Mouse (Mus musculus) E14TG2a.4 (cell line): ENCODE data around the gene Pnpla5.

Experiments
- H3K27me3 ChIP-seq: 2 replicates; pipeline ENCODE4 v1.6.1; 2014; ENCODE audit warnings: low read length, control low read depth; ENCODE audit not compliant: insufficient read depth
- H3K36me3 ChIP-seq: 2 replicates; pipeline ENCODE4 v1.6.1; 2014; ENCODE audit warnings: low read length, control low read depth; ENCODE audit not compliant: insufficient read depth
- H3K4me1 ChIP-seq: replicated peaks from 2 replicates; pipeline ENCODE4 v1.6.1; 2014; ENCODE audit warnings: low read depth, low read length, control low read depth
- H3K4me3 ChIP-seq: replicated peaks from 2 replicates; pipeline ENCODE4 v1.5.1; 2014; ENCODE audit warnings: mild to moderate bottlenecking, low read length
- H3K9me3 ChIP-seq: 2 replicates; pipeline ENCODE4 v1.6.1; 2014; ENCODE audit warnings: low read length, control low read depth
- CTCF ChIP-seq: conservative IDR thresholded peaks from 2 replicates; pipeline ENCODE4 v1.5.1; 2014; ENCODE audit warnings: low read length
- NANOG ChIP-seq: IDR thresholded peaks from 2 replicates; pipeline ENCODE4 v1.6.1; 2014; ENCODE audit warnings: borderline replicate concordance, low read length, mixed read lengths
- POU5F1 ChIP-seq: IDR thresholded peaks from 2 replicates; pipeline ENCODE4 v1.6.1; 2014; ENCODE audit warnings: low read length, borderline replicate concordance

The Pnpla5 gene

DNA sequence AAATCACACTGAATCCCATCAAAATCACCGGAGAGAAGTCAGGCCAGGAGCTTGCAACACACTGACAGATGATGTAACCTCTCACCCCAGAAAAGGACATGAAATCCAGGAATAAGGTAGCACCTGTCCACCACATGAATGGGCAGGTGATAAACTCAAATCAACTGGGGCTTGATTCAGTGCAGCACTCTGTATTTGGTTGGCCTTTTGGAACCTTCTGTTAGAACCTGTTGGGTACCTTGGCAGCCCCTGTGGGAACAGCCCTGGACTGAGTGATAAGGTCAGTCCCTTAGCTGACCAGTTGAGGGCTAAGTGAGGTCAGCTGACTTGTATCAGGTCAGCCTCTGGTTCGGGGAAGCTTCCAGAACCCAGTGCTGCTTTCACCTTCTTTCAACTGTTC is 33.2 kb upstream of the Pnpla5 start:
- Histone ChIP-seq H3K36me3 (no peaks in the 10 kb centered on the region), H3K9me3 (peaks cover 58% of the 10 kb centered on the region), H3K27me3 (no peaks in the 10 kb centered on the region), H3K4me1 (0 out of 2 replicates have a peak, but pooled peaks cover 3% of the 10 kb centered on the region), H3K4me3 (no peak overlapping the region)
- no peak for TF ChIP-seq NANOG
- TF ChIP-seq POU5F1, result no peak
- no peak for TF ChIP-seq CTCF

DNA sequence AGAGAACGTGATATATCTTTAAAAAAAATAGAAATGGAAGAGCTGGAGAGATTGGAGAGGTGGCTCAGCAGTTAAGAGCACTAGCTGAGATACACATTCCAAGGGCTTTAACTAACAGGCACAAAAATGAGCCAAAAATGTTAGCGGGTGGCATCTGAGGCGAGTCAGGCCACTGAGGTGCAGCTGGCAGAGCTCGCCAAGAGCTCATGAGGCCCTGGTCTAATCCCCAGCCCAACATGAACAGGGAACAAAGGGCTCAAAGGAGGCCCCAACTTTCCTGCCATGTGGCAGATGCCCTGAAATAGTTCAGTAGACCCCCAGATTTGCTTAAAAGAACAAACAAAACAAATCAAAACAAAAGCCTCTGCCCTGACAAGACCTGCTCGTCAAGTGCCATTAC is 18.0 kb upstream of the Pnpla5 start:
- Histone ChIP-seq H3K4me1 (peaks cover 23% of the 10 kb centered on the region), H3K27me3 (no peaks in the 10 kb centered on the region), H3K4me3 (no peak overlapping the region), H3K9me3 (peaks cover 10% of the 10 kb centered on the region), H3K36me3 (no peaks in the 10 kb centered on the region)
- TF ChIP-seq NANOG (no peak), POU5F1 (no peak), CTCF (no peak)

DNA sequence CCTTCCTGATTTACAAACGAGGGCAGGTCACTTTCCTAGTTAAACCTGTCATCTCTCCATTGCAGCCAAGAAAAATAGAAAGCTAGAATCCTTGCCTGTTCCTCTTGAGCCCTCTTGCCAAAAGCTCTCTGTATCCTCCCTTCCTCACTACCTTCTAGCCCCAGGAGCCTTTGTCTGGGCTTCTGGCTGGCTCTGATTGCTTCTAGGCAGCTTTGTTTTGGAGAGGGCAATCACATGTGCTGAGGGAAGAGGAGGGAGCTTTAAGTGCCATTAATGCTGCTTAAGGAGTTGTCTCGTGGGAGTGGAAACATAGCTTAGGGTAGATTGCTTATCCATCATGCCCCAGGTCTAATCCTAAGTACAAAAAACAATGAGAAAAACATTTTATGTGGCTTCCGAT is 17.1 kb upstream of the Pnpla5 start:
- Histone ChIP-seq H3K36me3 (no peaks in the 10 kb centered on the region), H3K27me3 (no peaks in the 10 kb centered on the region), H3K4me3 (no peak overlapping the region), H3K9me3 (peaks cover 1% of the 10 kb centered on the region; the same call in 1 of the 2 replicates), H3K4me1 (peaks cover 23% of the 10 kb centered on the region)
- TF ChIP-seq CTCF, result no peak
- TF ChIP-seq NANOG, result no peak
- TF ChIP-seq POU5F1, result no peak

DNA sequence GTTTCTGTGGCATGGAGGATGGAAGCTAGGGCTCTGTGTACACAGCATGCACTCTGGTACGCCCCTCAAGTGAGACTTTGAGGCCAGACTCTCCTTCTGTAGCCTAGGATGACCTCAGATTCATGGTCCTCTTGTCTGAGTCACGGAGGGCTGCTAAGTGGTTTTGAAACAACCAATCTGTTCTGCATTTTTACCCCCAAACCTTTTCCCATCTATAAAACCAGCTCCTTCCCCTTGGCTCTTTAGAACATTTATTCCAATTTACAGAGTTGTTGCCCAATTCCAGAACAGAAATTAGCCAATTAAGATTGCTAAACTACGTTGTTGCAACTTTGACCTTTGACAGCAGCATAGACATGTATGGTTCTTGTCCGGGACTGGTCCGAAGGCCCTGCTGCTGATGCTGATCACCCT is 16.6 kb upstream of the Pnpla5 start:
- Histone ChIP-seq H3K4me1 (peaks cover 23% of the 10 kb centered on the region), H3K36me3 (no peaks in the 10 kb centered on the region), H3K9me3 (no peaks in the 10 kb centered on the region), H3K4me3 (no peak overlapping the region), H3K27me3 (no peaks in the 10 kb centered on the region)
- TF ChIP-seq POU5F1 (no peak), CTCF (no peak), NANOG (no peak)

GRCm38 (mm10) chr15:84136473-84137415 is 13.8 kb upstream of the Pnpla5 start:
- Histone ChIP-seq H3K4me3 (no peak overlapping the region), H3K9me3 (no peaks in the 10 kb centered on the region), H3K4me1 (peaks cover 28% of the 10 kb centered on the region), H3K36me3 (no peaks in the 10 kb centered on the region), H3K27me3 (peaks cover 9% of the 10 kb centered on the region; the same call in 1 of the 2 replicates)
- TF ChIP-seq POU5F1, result no peak
- TF ChIP-seq NANOG, result no peak
- TF ChIP-seq CTCF, result no peak

DNA sequence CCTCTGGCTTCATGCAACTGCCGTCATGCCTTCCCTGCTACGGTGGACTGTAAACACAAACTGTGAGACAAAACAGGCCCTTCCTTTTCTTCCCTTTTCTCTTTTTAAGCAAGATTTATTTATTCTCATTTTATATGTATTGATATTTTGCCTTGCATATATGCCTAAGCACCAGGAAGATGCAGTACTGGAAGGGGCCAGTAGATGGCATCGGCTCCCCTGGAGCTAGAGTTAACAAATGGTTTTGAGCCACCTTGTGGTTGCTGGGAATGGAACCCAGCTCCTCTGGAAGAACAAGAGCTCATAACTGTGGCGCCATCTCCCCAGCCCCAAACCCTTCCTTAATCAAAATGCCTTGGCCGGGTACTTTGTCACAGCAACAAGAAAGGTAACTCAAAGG is 12.5 kb upstream of the Pnpla5 start:
- TF ChIP-seq POU5F1 (no peak), CTCF (peak; percentile 100), NANOG (no peak)
- H3K9me3 ChIP-seq, result no peaks in the 10 kb centered on the region
- H3K4me1 ChIP-seq, result peaks cover 41% of the 10 kb centered on the region

GRCm38 (mm10) chr15:84133440-84133839 is 10.5 kb upstream of the Pnpla5 start:
- peaks cover 39% of the 10 kb centered on the region for H3K4me1 ChIP-seq
- H3K36me3 ChIP-seq, result no peaks in the 10 kb centered on the region
- TF ChIP-seq CTCF (no peak), NANOG (no peak), POU5F1 (no peak)
- H3K4me3 ChIP-seq, result no peak overlapping the region
- peaks cover 9% of the 10 kb centered on the region; the same call in 1 of the 2 replicates for H3K27me3 ChIP-seq
- no peaks in the 10 kb centered on the region for H3K9me3 ChIP-seq

More for the DNA sequence above, 12.5 kb upstream of the Pnpla5 start:
- H3K27me3 ChIP-seq, result peaks cover 9% of the 10 kb centered on the region; the same call in 1 of the 2 replicates
- no peak overlapping the region for H3K4me3 ChIP-seq
- H3K36me3 ChIP-seq, result no peaks in the 10 kb centered on the region

DNA sequence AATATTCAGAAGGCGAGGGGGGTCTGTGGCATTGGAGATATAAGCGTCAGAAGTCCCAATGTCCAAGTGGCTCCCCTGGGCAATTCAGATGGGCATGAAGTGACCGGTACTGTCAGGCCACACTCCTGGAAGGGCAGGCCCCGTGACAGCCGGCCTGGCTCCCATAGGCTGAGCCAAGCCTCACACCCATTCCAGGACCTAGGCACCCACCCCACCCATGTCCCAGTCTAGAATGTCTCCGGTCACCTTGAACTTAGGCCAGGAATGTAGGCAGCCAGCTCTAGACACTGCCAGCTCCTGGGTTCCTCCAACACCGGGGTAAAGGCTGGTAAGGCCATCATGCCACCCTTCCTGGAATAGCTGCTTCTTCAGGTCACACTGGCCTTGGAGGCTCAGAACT is 9.0 kb upstream of the Pnpla5 start:
- peaks cover 9% of the 10 kb centered on the region; the same call in 1 of the 2 replicates for H3K27me3 ChIP-seq
- peaks cover 34% of the 10 kb centered on the region for H3K4me1 ChIP-seq
- H3K4me3 ChIP-seq, result peak overlapping the region; percentile 64; the same call in 1 of the 2 replicates
- TF ChIP-seq NANOG (no peak), POU5F1 (no peak), CTCF (no peak)
- no peaks in the 10 kb centered on the region for H3K36me3 ChIP-seq
- no peaks in the 10 kb centered on the region for H3K9me3 ChIP-seq
